Mouse (Mus musculus) T-cell, adult 2 months (primary cell): ENCODE measurements around the gene Rbfox3.

Experiments used
- DNase-seq: peaks from one replicate; pipeline ENCODE4 v3.0.0; 2022; ENCODE audit warnings: low spot score

Gene Rbfox3

GRCm38 (mm10) chr11:118442691-118443090 lies 468.7 kb downstream of the Rbfox3 start:
- DNase-seq: no peak
